9 mouse cellular contexts compared by ENCODE assay signal in the genomic region with DNA sequence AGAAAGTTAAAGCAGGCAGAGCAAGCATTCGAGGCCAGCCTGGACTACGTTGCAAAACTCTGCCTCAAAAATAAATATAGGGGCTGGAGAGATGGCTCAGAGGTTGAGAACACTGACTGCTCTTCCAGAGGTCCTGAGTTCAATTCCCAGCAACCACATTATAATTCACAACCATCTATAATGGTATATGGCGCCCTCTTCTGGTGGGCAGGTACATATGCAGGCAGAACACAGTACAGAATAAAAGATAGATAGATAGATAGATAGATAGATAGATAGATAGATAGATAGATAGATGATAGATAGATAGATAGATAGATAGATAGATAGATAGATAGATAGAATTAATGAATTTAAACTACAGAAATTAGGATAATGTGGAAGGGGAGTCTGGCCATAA. TPM values are rescaled to one million over a fixed set of nuclear protein-coding genes. Genes with fewer than 3 reads are reported as not detected.
A peak's percentile ranks its signal among the peaks of the same experiment; 100 is the strongest.
DNase-seq lines count a peak whose midpoint lies in the region; ATAC-seq and TF ChIP-seq lines count a peak whose summit lies in the region.
"Not testable (repeated sequence)": the region's sequence is repeated elsewhere in the genome, so short reads cannot be mapped to it uniquely, and the experiment has no call there.
"Had no signal": no experiment of that assay in that cellular context is flagged by ENCODE, and none has a peak within 500 bp of the region (broad histone marks: within the 10 kb centered on the region; RNA-seq: fewer than 3 reads in every experiment).

No protein-coding gene starts in this region.

- WGBS in liver, postnatal 0 days (ENCODE audit: insufficient replicate concordance): 71% methylated on average over 3 of the region's 3 CpGs

- TF ChIP-seq EP300 in CH12.LX (IDR thresholded peaks at IDR 0.05; ENCODE audit: low read length); liver, postnatal 0 days (IDR thresholded peaks at IDR 0.05; ENCODE audit: low read depth): not testable (repeated sequence)

- not testable (repeated sequence) for H3K27ac ChIP-seq in CH12.LX (ENCODE audit: insufficient read depth, low read depth); layer of hippocampus, adult 2 months; liver, postnatal 0 days (ENCODE audit: low read depth); testis, adult 2 months (ENCODE audit: control insufficient read depth, insufficient read depth, low read depth, low read length)

- peak; percentile 3 for DNase-seq in CH12.LX (ENCODE audit: extremely low read depth)
- peak; percentile 1 for DNase-seq in cerebellum, adult 9-11 months
- peak; percentile 26 for DNase-seq in induced T-regulatory cell, adult 2 months (ENCODE audit: low read depth)
- DNase-seq in layer of hippocampus, adult 2 months (ENCODE audit: low spot score in 2 of 2); liver, postnatal 0 days: not testable (repeated sequence)
- peak; percentile 9 for DNase-seq in naive thymus-derived CD4-positive, alpha-beta T cell, adult 2 months (ENCODE audit: low read depth)

- H3K9ac ChIP-seq in CH12.LX (ENCODE audit: insufficient read depth, low read depth); liver, postnatal 0 days (replicated peaks): not testable (repeated sequence)

- H3K79me2 ChIP-seq in CH12.LX (replicated peaks; ENCODE audit: control insufficient read depth, extremely low read depth, insufficient read depth, poor library complexity, severe bottlenecking): not testable (repeated sequence)

- H3K36me3 ChIP-seq in CH12.LX (replicated peaks in 1 of 2; ENCODE audit: control insufficient read depth in 1 of 2, insufficient read depth in 1 of 2, low read length in 1 of 2); liver, postnatal 0 days (replicated peaks; ENCODE audit: insufficient read depth, low read length); testis, adult 2 months (ENCODE audit: control insufficient read depth, insufficient read depth, low read length): not testable (repeated sequence)

- not testable (repeated sequence) for TF ChIP-seq RAD21 in CH12.LX (IDR thresholded peaks at IDR 0.05; ENCODE audit: low read depth, low read length)

- dilution Hi-C loops in CH12.LX (cut with MboI; ENCODE audit: extremely low pct_ligation_motif_present, extremely low pct_unique_long_range_greater_than_20kb, low sequenced_read_pairs): not testable (repeated sequence)

- TF ChIP-seq POLR2A in CH12.LX (IDR thresholded peaks at IDR 0.05; ENCODE audit: low read depth, low read length); testis, adult 2 months (IDR thresholded peaks at IDR 0.05; ENCODE audit: control insufficient read depth, low read depth, low read length): not testable (repeated sequence)

- not testable (repeated sequence) for H3K4me2 ChIP-seq in CH12.LX (ENCODE audit: insufficient read depth, low read depth, poor library complexity, severe bottlenecking); liver, postnatal 0 days (ENCODE audit: low read depth, low read length)

- not testable (repeated sequence) for H3K4me3 ChIP-seq in CH12.LX (replicated peaks in 1 of 3; ENCODE audit: low read depth in 2 of 3, low read length in 2 of 3, poor library complexity in 1 of 3); layer of hippocampus, adult 2 months; liver, postnatal 0 days (ENCODE audit: low read depth, low read length); testis, adult 2 months (ENCODE audit: control insufficient read depth, low read depth, low read length)

- not testable (repeated sequence) for H3K27me3 ChIP-seq in CH12.LX (replicated peaks); testis, adult 2 months (ENCODE audit: control insufficient read depth, insufficient read depth, low read length)
- peaks cover 37% of the 10 kb centered on the region for H3K27me3 ChIP-seq in liver, postnatal 0 days (ENCODE audit: insufficient read depth, low read length)

- in situ Hi-C loops in CH12.LX (cut with MboI; ENCODE audit: low pct_ligation_motif_present, low pct_unique_long_range_greater_than_20kb, low sequenced_read_pairs): not testable (repeated sequence)

- ATAC-seq in liver, postnatal 0 days: not testable (repeated sequence)

- TF ChIP-seq CTCF in CH12.LX (conservative IDR thresholded peaks at IDR 0.05 in 1 of 2, IDR thresholded peaks at IDR 0.05 in 1 of 2; ENCODE audit: low read depth in 2 of 2, low read length in 2 of 2): peak in 1 of 2 experiments; percentile 14; a peak in 1 of 4 replicates
- peak; percentile 57 for TF ChIP-seq CTCF in layer of hippocampus, adult 2 months (conservative IDR thresholded peaks at IDR 0.05)
- peak; percentile 42 for TF ChIP-seq CTCF in liver, postnatal 0 days (IDR thresholded peaks at IDR 0.05; ENCODE audit: low read depth)
- peak; percentile 20; the same call in 1 of the 2 replicates for TF ChIP-seq CTCF in testis, adult 2 months (IDR thresholded peaks at IDR 0.05; ENCODE audit: control insufficient read depth, insufficient read depth, insufficient replicate concordance, low read depth, low read length)

- not testable (repeated sequence) for H3K4me1 ChIP-seq in CH12.LX (ENCODE audit: control insufficient read depth in 1 of 2, insufficient read depth in 2 of 2); liver, postnatal 0 days (ENCODE audit: insufficient read depth)
- H3K4me1 ChIP-seq in testis, adult 2 months (ENCODE audit: control insufficient read depth, insufficient read depth, low read length): peaks cover 11% of the 10 kb centered on the region

- peaks cover 14% of the 10 kb centered on the region for H3K9me3 ChIP-seq in CH12.LX (replicated peaks; ENCODE audit: low read length)
- H3K9me3 ChIP-seq in liver, postnatal 0 days (ENCODE audit: low read length): not testable (repeated sequence)

RNA-seq across cellular contexts. Expression of gene Tead4, which starts 2.0 kb away (rescaled TPM):
- total RNA-seq in CH12.LX (2012; rRNA removed) (not detected in 2 replicates), CH12.LX (2014; rRNA removed) (not detected in 2 replicates)
- 0.15 TPM in 1 of 2 replicates, not detected in the other for polyA plus RNA-seq in CH12.LX (2012; ENCODE audit: insufficient read length, low read depth)
- total RNA-seq in layer of hippocampus, adult 2 months (2021): under 1 TPM; 0.86 to 0.87 TPM
- 0.28 and 0.34 TPM in 2 replicates for polyA plus RNA-seq in liver, postnatal 0 days (2015; fragmentation: Nextera tagmentation; extraction: Ambion mirVana)
- 0.05 and 0.25 TPM in 2 replicates for polyA plus RNA-seq in testis, adult 2 months (2012; rRNA removed)
- polyA plus RNA-seq: activated CD4-positive, CD25-positive, alpha-beta regulatory T cell, adult 4 months; G1E had no signal

RNA-seq across cellular contexts. Expression of gene Tulp3, which starts 53.0 kb away (rescaled TPM):
- total RNA-seq in CH12.LX (2012; rRNA removed) (4.9 and 5.5 TPM in 2 replicates), CH12.LX (2014; rRNA removed) (3.7 and 5.6 TPM in 2 replicates)
- polyA plus RNA-seq in CH12.LX (2012; ENCODE audit: insufficient read length, low read depth): 11.5 and 13.1 TPM in 2 replicates
- total RNA-seq in layer of hippocampus, adult 2 months (2021): 10 to 100 TPM; 23.1 to 24.8 TPM
- 0.81 and 1.2 TPM in 2 replicates for polyA plus RNA-seq in liver, postnatal 0 days (2015; fragmentation: Nextera tagmentation; extraction: Ambion mirVana)
- polyA plus RNA-seq in testis, adult 2 months (2012; rRNA removed): 4.4 and 5.4 TPM in 2 replicates
